Mouse (Mus musculus) cerebellum, adult 2 months (tissue): ENCODE results near the gene Gm21992.

ENCODE experiments used
- CTCF ChIP-seq: fragments of 200-500 bp; IDR thresholded peaks from 2 replicates; pipeline ENCODE4 v1.5.1; 2011; ENCODE audit warnings: low read depth, mild to moderate bottlenecking, control low read depth, low read length, moderate library complexity, borderline replicate concordance; ENCODE audit not compliant: insufficient read depth
- POLR2A ChIP-seq: fragments of 200-500 bp; IDR thresholded peaks from 2 replicates; pipeline ENCODE4 v1.6.1; 2011; ENCODE audit warnings: low read length, control low read depth, borderline replicate concordance; ENCODE audit not compliant: insufficient read depth

DNA sequence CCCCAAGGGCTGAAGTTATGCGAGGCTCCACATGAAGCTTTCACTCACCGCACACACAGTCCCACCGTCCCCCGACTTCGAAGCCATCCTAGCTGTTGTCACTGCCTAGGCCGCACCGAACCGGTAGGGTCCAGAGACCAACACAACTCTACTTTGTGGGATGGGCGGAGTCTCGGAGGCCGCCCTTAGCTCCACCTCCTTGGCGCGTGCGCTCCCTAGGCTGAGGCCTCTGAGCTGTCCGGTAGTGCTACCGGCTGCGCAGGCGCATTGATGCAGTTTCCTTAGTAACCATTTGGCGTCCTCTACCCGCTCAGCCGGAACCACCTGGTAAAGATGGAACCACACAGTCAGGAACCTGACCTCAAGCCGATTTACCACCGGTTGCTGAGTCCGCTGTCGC is 27.7 kb upstream of the Gm21992 start, which contains the start of the genes Ccs and Ccdc87:
- TF ChIP-seq CTCF, result no peak
- TF ChIP-seq POLR2A, result peak; percentile 54; the same call in 1 of the 2 replicates
